Mouse (Mus musculus) forebrain, embryonic 14.5 days (tissue): ENCODE measurements around the gene Tex264. TPM values are rescaled to one million over a fixed set of nuclear protein-coding genes. Genes with fewer than 3 reads are reported as not detected.
"Not testable (repeated sequence)": the region's sequence is repeated elsewhere in the genome, so short reads cannot be mapped to it uniquely, and the experiment has no call there.

Experiments used
- ATAC-seq: fragments of 200-750 bp; cut with Nextera tagmentation; 2 replicates; pipeline ENCODE4 v1.8.0; 2017; ENCODE audit warnings: mild to moderate bottlenecking, moderate library complexity
- DNase-seq: peaks from one replicate; pipeline ENCODE4 v3.0.0-alpha.2; 2015; ENCODE audit warnings: low spot score
- H3K27ac ChIP-seq: fragments of 300-500 bp; sonication (generic); 2 replicates; pipeline ENCODE4 v1.5.1; 2014; ENCODE audit warnings: low read depth, mild to moderate bottlenecking, control low read depth, low read length, moderate library complexity
- H3K27me3 ChIP-seq: fragments of 300-500 bp; sonication (generic); replicated peaks from 2 replicates; pipeline ENCODE4 v1.6.1; 2014; ENCODE audit warnings: low read length, control low read depth, mixed read lengths; ENCODE audit not compliant: control insufficient read depth, insufficient read depth
- H3K36me3 ChIP-seq: fragments of 300-500 bp; sonication (generic); 2 replicates; pipeline ENCODE4 v1.6.1; 2014; ENCODE audit warnings: low read length, control low read depth; ENCODE audit not compliant: control insufficient read depth, insufficient read depth
- H3K4me1 ChIP-seq: fragments of 300-500 bp; sonication (generic); 2 replicates; pipeline ENCODE4 v1.6.1; 2014; ENCODE audit warnings: antibody characterized with exemption, low read length, control low read depth; ENCODE audit not compliant: control insufficient read depth, insufficient read depth
- H3K4me2 ChIP-seq: fragments of 300-500 bp; sonication (generic); 2 replicates; pipeline ENCODE4 v1.6.1; 2014; ENCODE audit warnings: mild to moderate bottlenecking, control low read depth, low read length
- H3K4me3 ChIP-seq: fragments of 300-500 bp; sonication (generic); 2 replicates; pipeline ENCODE4 v1.5.1; 2014; ENCODE audit warnings: low read depth, low read length, control low read depth
- H3K9ac ChIP-seq: fragments of 300-500 bp; sonication (generic); 2 replicates; pipeline ENCODE4 v1.6.1; 2014; ENCODE audit warnings: mild to moderate bottlenecking, low read length, control low read depth, moderate library complexity
- H3K9me3 ChIP-seq: fragments of 300-500 bp; sonication (generic); replicated peaks from 2 replicates; pipeline ENCODE4 v1.6.1; 2016; ENCODE audit warnings: low read length, control low read depth, mixed read lengths; ENCODE audit not compliant: control insufficient read depth
- WGBS: fragments of 180-500 bp; shearing (Covaris S2); extraction: QIAGEN DNeasy Blood & Tissue Kit; methylation state at CpG from one replicate; pipeline ENCODE4 v1.1.7; 2014; 5-methylcytosine and 5-hydroxymethylcytosine counted together
- polyA plus RNA-seq: library from polyadenylated mRNA; unstranded; fragments of >200 nt; fragmentation: Nextera tagmentation; extraction: Ambion mirVana; gene quantifications from 2 replicates; pipeline ENCODE4 v1.2.1, GENCODE M21; 2014

The Tex264 gene
- polyA plus RNA-seq, 1 experiment from 2014 or later: 41.3 TPM

DNA sequence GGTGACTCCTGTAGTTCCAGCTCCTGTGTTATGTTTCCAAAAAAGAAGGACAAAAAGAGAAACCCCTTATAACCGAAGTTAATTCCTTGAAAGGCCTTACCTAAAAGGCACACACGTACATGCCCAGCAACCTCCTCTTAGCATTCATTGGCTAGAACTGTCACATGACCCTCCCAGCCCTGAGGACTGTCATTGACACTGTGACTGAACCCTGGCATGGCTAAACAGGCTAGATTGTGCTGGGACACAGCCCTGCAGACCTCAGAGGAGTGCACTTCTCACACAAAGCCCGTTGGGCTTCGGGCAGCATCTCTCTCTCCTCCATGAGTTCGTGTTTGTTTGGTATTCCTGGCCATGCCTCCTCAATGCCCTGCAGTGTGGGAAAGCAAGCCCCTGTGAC is 53.5 kb downstream of the Tex264 start:
- H3K4me1 ChIP-seq: no peaks in the 10 kb centered on the region
- no peak overlapping the region for H3K4me2 ChIP-seq
- no peak overlapping the region for H3K4me3 ChIP-seq
- H3K27me3 ChIP-seq: no peaks in the 10 kb centered on the region
- no peaks in the 10 kb centered on the region for H3K36me3 ChIP-seq
- H3K9me3 ChIP-seq: no peaks in the 10 kb centered on the region
- ATAC-seq (no peak), DNase-seq (no peak)
- H3K9ac ChIP-seq: no peak overlapping the region
- WGBS: 62% methylated on average over 5 of the region's 5 CpGs
- no peak overlapping the region for H3K27ac ChIP-seq

GRCm38 (mm10) chr9:106627796-106628195 is 57.9 kb downstream of the Tex264 start:
- H3K4me1 ChIP-seq, DNase-seq, H3K4me3 ChIP-seq, H3K9ac ChIP-seq, ATAC-seq, H3K27ac ChIP-seq, H3K27me3 ChIP-seq, H3K4me2 ChIP-seq, H3K36me3 ChIP-seq, H3K9me3 ChIP-seq: not testable (repeated sequence)
- 23% methylated on average over 8 of the region's 8 CpGs for WGBS

DNA sequence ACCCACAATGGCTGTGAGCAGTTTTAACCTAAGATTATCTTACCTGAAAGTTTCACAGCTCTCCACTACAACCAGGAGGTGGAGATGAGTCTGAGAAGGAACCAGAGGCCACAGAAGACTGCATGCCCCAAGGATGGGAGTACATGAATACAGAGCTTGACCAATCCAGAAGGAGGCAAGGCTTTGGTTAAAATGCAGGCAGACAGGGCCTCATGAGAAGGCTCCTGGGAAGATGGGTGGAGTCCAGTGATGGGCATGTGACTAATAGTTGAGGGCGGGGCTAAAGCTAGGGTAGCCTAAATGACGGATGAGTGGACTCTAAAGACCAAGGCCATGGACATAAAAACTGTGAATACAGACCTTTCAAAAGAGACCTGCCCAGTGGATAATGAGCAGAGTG is 59.4 kb downstream of the Tex264 start, which contains the start of gene Iqcf6:
Iqcf6 (plus strand) TSS at position 301 of the 400 bp plus-strand sequence.
- no peaks in the 10 kb centered on the region for H3K27me3 ChIP-seq
- H3K4me1 ChIP-seq: no peaks in the 10 kb centered on the region
- H3K9me3 ChIP-seq: no peaks in the 10 kb centered on the region
- no peak within 1 kb of the TSS for H3K4me2 ChIP-seq
- H3K36me3 ChIP-seq: no peaks in the 10 kb centered on the region
- H3K9ac ChIP-seq: no peak within 1 kb of the TSS
- DNase-seq (no peak), ATAC-seq (no peak)
- 86% methylated on average over 2 of the region's 2 CpGs for WGBS
- no peak within 1 kb of the TSS for H3K27ac ChIP-seq
- H3K4me3 ChIP-seq: no peak within 1 kb of the TSS

- Histone ChIP-seq H3K4me3 (no peak overlapping the region), H3K27me3 (no peaks in the 10 kb centered on the region), H3K9ac (no peak overlapping the region), H3K4me2 (no peak overlapping the region), H3K27ac (no peak overlapping the region), H3K4me1 (no peaks in the 10 kb centered on the region), H3K9me3 (no peaks in the 10 kb centered on the region; the same call in 1 of the 2 replicates), H3K36me3 (no peaks in the 10 kb centered on the region)
- ATAC-seq (no peak), DNase-seq (no peak)
- 79% methylated on average over 3 of the region's 3 CpGs for WGBS
Measured at GRCm38 (mm10) chr9:106617496-106617895, 68.2 kb downstream of the Tex264 start.

GRCm38 (mm10) chr9:106616306-106616705 is 69.4 kb downstream of the Tex264 start:
- 84% methylated on average over 9 of the region's 9 CpGs for WGBS
- H3K27me3 ChIP-seq: no peaks in the 10 kb centered on the region
- H3K4me3 ChIP-seq: no peak overlapping the region
- H3K36me3 ChIP-seq: no peaks in the 10 kb centered on the region
- H3K4me2 ChIP-seq: no peak overlapping the region
- H3K9ac ChIP-seq: no peak overlapping the region
- no peak overlapping the region for H3K27ac ChIP-seq
- ATAC-seq (no peak), DNase-seq (no peak)
- no peaks in the 10 kb centered on the region; the same call in 1 of the 2 replicates for H3K9me3 ChIP-seq
- no peaks in the 10 kb centered on the region for H3K4me1 ChIP-seq

DNA sequence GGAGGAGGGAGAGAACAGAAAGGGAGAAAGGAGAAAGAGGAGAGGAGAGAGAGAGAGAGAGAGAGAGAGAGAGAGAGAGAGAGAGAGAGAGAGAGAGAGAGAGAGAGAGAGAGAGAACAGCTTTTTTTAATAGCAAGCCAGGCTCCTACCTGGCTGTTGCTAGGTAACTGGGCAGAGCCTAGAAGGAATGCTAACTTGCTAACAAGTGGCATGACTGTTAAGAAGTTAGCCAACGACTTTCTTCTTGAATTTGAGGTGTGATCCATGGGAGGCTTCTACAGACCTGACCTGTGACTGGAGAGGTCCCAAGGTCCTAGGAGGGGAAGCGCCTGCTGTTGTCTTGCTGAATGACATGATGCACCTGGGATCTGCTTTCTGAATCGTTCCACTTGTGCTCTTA is 71.1 kb downstream of the Tex264 start:
- H3K36me3 ChIP-seq: no peaks in the 10 kb centered on the region
- H3K9ac ChIP-seq: no peak overlapping the region
- ATAC-seq (no peak), DNase-seq (no peak)
- no peak overlapping the region for H3K4me2 ChIP-seq
- 44% methylated on average over 3 of the region's 3 CpGs for WGBS
- no peaks in the 10 kb centered on the region; the same call in 1 of the 2 replicates for H3K9me3 ChIP-seq
- no peaks in the 10 kb centered on the region for H3K27me3 ChIP-seq
- H3K27ac ChIP-seq: no peak overlapping the region
- H3K4me3 ChIP-seq: no peak overlapping the region
- no peaks in the 10 kb centered on the region for H3K4me1 ChIP-seq

DNA sequence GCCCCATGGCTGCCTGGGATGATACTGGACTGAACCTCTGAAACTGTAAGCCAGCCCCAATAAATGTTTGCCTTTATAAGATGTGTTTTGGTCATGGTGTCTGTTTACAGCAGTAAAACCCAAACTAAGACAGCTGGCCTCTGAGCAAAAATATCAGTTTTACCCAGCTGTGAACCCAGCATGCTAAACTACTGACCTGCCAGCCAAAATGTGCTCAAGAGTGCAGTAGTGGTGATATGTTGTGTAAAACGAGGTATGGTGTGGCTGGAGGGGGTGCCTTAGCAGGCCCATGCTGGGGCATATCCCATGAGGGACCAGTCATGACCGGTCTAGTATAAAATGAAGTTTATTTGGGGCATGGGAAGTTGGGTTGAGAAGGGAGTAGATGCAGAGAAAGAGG is 71.8 kb downstream of the Tex264 start:
- Histone ChIP-seq H3K4me2 (no peak overlapping the region), H3K27me3 (no peaks in the 10 kb centered on the region), H3K9ac (no peak overlapping the region), H3K36me3 (no peaks in the 10 kb centered on the region), H3K4me3 (no peak overlapping the region), H3K9me3 (no peaks in the 10 kb centered on the region), H3K27ac (no peak overlapping the region), H3K4me1 (no peaks in the 10 kb centered on the region)
- ATAC-seq (no peak), DNase-seq (no peak)
- 83% methylated on average over 2 of the region's 2 CpGs for WGBS

DNA sequence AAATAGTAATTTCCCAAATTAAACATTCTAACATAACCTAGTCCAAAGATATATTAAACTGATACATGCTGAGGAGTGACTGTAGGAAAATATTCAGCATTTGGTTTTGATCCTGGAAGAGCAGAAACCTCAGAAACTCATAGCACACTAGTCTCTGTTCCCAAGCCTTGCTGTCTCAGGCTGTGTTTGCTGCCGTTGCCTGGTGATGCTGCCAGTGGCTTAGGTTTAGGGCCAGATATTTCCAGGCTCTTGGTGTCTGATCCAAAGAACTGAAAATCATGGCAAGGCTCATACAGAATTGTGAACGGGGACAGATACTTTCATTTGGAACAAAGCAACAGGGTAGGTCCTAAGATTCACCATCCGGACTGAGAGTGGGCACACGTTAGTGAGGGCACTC is 75.0 kb downstream of the Tex264 start:
- Histone ChIP-seq H3K36me3 (no peaks in the 10 kb centered on the region), H3K9me3 (no peaks in the 10 kb centered on the region), H3K4me2 (no peak overlapping the region), H3K27me3 (no peaks in the 10 kb centered on the region), H3K4me1 (no peaks in the 10 kb centered on the region), H3K27ac (no peak overlapping the region), H3K9ac (no peak overlapping the region), H3K4me3 (no peak overlapping the region)
- DNase-seq: no peak
- WGBS: 79% methylated on average over 4 of the region's 4 CpGs
- no peak for ATAC-seq
